Mouse (Mus musculus): ENCODE measurements at regions not wholly inside any gene's neighbourhood (a gene's known extent, or its start where the extent isn't known, plus 50 kb on each side); places are given as distances from the start of the nearest gene placed in this dataset.

DNA sequence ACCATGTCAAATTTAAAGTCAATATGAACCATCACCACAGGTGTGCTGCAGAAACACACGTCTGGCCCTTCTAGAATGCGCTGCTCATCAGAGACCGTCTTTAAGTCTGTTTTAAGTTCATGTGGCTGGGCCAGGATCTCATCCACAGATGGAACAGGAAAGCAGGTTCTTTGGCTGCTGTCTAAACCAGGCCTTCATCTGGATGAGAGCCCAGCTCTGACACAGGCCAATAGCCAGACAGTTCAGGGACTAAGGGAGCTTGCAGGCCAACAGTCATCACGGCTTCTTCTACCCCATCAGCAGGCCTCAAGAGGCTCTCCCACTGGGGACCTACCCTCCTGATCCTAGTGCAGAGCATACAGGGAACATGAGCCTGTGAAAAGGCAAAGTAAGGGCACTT is 185.4 kb upstream of the Eci2 start:
- DNase-seq (ENCODE audit: low spot score) = peak; percentile 12

- no peak for DNase-seq (ENCODE audit: low spot score)
Observed at GRCm38 (mm10) chr13:35214219-35214618, 187.3 kb upstream of the Eci2 start.

GRCm38 (mm10) chr13:35226142-35226829 is 199.4 kb upstream of the Eci2 start:
- no peak for DNase-seq (ENCODE audit: low spot score)

- DNase-seq (ENCODE audit: low spot score) = no peak
Observed at GRCm38 (mm10) chr13:35226944-35227343, 200.0 kb upstream of the Eci2 start.

DNA sequence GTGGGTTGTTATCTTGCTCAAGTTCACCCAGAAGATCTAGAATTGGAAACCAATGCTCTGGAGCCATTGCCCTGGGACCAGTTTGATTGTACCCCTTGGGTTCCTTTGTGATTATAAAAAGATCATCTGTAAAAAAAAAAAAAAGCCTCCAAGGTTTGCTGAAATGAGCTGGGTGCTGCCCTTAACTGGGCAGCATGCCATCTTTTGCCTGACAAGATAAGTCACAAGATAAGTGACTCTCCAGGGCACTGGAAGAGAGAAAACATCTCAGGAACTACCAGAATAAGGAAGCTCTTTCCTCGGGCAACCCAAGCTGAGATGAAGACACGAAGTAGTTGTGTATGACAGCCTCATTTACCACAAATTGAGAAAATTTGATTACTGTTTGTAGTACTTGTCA is 202.7 kb upstream of the Eci2 start:
- no peak for DNase-seq (ENCODE audit: low spot score)

- DNase-seq (ENCODE audit: low spot score) = no peak
Observed at GRCm38 (mm10) chr13:35233636-35234035, 206.7 kb upstream of the Eci2 start.

GRCm38 (mm10) chr13:35241443-35241842 is 214.5 kb upstream of the Eci2 start:
- DNase-seq (ENCODE audit: low spot score) = no peak

GRCm38 (mm10) chr13:35243946-35244345 is 217.1 kb upstream of the Eci2 start:
- DNase-seq (ENCODE audit: low spot score) = no peak

GRCm38 (mm10) chr13:35257386-35257785 is 230.5 kb upstream of the Eci2 start:
- no peak for DNase-seq (ENCODE audit: low spot score)

DNA sequence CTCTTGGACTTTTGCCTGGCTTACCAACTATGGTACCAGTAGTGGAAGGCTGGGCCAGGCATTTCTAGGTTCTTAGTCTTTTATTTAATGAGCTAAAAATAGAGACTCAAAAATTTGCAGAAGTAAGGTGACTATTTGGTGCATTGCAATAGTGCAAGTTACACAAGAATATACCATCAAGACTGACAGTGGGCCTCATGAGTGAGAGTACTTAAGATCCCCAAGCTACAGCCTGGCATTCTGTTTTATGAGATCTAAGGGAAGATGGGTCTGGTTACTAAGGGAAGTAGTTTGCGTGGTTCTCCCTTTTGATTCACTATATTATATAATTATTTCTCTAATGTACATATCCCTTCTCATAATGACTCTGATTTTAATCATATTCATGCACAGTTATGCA is 231.8 kb upstream of the Eci2 start:
- DNase-seq (ENCODE audit: low spot score) = no peak

DNA sequence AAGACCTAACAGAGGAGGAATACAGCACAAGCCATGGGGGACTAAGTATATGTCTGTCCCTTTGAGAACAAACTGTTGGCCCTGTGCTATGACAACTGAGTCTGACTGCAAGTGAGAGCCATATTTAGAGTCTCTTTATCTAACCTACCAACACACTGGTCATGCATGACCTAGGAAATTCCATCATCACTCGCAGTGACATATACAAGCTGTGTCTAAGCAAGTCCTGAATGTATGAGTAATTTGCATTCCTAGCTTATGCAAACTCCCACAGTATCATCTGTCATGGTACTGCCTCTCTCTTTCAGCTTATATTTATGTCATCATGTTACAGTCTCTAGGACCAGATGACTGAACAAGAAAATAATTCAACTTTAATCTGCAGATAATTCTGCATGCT is 257.1 kb upstream of the Eci2 start:
- no peak for DNase-seq (ENCODE audit: low spot score)

- DNase-seq (ENCODE audit: low spot score) = no peak
Observed at GRCm38 (mm10) chr13:35302088-35302487, 275.2 kb upstream of the Eci2 start.

- DNase-seq (ENCODE audit: low spot score) = no peak
Observed at GRCm38 (mm10) chr13:35316772-35317171, 289.9 kb upstream of the Eci2 start.

DNA sequence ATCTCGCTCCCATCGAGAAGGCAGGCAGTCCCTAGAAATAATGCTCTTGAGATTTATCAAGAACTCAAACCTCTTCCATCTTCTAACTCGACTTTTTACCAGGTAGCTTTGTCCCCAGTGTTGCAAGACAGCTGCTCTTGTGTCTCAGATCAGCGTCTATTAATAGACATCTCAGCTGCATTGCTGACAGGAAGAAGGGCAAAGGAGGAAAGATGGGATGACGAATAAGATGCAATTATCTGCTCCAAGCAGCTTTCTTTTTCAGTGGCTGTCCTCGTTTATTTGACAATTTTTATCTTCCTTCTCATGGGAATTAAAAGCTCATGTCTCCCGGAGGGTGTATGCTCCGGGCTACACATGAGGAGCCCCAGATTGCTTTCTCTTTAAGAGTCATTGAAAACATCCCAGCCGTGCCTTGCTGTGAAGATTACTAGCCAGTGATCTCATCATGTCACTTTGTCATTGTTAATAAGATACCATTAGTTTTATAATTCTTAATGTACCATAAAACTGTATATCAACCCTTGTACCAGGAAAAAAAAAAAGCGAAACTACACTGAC is 299.9 kb upstream of the Eci2 start:
- no peak for DNase-seq (ENCODE audit: low spot score)

GRCm38 (mm10) chr13:35328320-35328719 is 301.4 kb upstream of the Eci2 start:
- no peak for DNase-seq (ENCODE audit: low spot score)

DNA sequence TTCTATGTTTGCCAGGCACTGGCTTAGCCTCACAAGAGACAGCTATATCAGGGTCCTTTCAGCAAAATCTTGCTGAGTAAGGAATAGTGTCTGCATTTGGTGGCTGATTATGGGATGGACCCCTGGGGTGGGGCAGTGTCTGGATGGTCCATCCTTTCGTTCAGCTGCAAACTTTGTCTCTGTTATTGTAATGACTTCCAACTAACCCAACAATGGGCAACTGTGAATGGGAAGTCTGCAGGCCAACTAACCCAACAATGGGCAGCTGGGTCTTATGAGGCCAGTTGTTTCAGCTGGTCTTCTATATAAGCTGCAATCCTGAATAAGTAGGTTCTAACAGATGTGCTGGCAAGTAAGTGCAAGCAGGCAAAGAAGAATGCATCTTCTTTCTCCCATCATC is 304.0 kb upstream of the Eci2 start:
- no peak for DNase-seq (ENCODE audit: low spot score)

DNA sequence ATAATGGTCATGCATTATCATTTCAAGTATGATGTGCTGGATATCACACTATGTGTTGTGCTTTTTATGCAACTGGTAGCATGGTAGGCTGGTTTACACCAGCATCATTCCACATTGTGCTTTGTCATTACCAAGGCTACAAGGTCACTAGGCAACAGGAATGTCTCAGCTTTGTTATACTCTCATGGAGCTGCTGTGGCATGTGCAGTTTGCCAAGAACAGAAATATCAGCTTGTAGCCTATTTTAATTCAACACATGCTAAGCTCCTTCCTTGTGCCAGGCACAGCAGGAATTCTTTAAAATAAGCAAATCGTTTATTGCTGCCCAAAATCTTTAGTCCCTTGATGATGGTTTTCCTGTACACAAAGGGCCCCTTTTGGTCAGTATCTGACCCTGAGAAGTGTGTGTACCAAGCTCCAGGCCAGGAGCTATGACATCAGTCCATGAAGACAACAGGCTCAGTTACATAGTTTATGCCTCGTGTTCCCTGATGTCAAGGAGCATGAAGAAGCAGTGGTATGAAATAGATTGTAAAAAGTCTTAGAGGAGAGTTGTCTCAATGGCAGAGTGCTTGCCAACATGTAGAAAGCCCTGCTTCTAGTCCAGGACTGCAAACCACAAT is 314.0 kb upstream of the Cdyl start:
- no peak for DNase-seq (ENCODE audit: low spot score)

DNA sequence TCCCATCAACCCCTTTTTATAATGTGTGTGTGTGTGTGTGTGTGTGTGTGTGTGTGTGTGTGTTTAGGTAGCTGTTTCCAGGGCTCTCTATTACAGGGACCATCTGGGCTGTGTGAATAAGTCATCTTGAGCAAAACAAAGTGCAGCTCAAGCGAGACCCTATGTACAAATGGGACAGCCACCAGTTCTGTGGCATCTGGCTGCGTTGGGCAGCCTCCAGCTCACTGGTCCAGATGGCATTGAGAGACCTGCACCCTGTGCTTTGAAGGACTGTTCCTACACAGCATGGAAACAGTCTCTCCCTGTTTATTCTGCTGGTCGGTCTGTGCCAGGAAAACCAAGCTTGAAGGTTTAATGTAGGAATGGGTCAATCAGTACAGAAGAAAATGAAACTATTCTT is 311.4 kb upstream of the Cdyl start:
- no peak for DNase-seq (ENCODE audit: low spot score)

- DNase-seq (ENCODE audit: low spot score) = no peak
Observed at GRCm38 (mm10) chr13:35359345-35359744, 300.3 kb upstream of the Cdyl start.

GRCm38 (mm10) chr13:35377487-35377886 is 282.1 kb upstream of the Cdyl start:
- no peak for DNase-seq (ENCODE audit: low spot score)

GRCm38 (mm10) chr13:35379500-35379899 is 280.1 kb upstream of the Cdyl start:
- DNase-seq (ENCODE audit: low spot score) = no peak

DNA sequence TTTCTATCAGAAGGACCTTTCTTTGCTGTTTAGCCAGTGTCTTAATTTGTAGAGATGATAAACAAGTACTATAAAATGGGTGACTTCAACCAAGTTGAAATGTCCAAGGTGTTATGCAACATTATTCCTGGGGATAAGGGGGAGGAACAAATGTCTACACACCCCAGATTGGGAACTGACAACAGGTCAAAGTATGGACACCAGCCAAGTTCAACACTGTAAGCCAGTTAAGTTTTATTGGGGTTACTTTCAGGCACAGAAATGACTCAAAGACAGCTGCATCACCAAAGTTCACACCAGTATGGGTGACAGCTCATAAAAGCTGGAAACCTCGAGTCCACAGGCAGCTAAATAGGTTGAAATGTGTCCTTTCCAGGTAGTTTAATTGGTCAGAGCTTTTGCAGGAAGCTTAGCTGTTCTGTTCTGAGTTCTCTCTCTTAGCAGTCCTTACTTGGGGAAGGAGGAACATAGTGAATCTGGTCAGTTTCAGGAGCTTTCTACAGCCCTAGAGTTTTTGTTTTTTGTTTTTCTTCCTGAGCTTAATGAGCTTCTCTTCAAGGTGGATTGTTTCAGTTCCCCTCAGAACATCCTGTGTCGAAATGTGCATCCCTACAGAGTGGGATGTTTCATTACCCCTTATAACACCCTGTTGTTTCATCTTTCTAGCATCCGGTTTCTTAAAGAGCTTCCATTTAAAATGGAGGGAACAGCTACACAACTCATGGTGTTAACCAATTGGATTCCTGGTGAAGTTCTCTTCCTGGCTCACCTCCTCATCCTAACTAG is 279.2 kb upstream of the Cdyl start:
- peak; percentile 30 for DNase-seq (ENCODE audit: low spot score)

DNA sequence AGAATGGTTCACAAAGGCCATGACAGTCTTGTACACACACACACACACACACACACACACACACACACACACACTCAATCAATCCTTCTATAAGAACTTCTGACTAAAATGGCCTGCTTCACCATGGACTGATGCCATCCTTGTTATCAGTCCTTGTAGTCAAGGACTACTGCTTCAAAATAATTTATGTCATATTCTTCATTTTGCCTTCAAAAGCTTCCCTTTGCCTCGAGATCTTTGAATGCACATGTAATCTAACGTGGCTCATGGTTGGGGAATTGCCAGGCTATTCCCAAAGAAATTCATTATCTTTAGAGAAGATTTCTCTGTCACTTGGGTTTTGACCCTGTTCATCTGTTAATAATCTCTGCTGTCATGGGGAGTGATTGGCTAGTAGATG is 278.0 kb upstream of the Cdyl start:
- DNase-seq (ENCODE audit: low spot score) = no peak

Measured in urinary bladder, postnatal 14 days (tissue).